Mouse (Mus musculus) adrenal gland, postnatal 36 days (tissue): Measurements from ENCODE around the gene Gm6583. TPM values are rescaled to one million over a fixed set of nuclear protein-coding genes. Genes with fewer than 3 reads are reported as not detected.
A peak's percentile ranks its signal among the peaks of the same experiment; 100 is the strongest.
"Not testable (repeated sequence)": the region's sequence is repeated elsewhere in the genome, so short reads cannot be mapped to it uniquely, and the experiment has no call there.

ENCODE experiments used
- DNase-seq, 2 experiments: peaks; one replicate each; pipeline ENCODE4 v3.0.0; 2021; ENCODE audit warnings: mixed read lengths in 1 of 2
- total RNA-seq, 2 experiments: library from RNA; stranded (reverse); gene quantifications; 2 replicates each; pipeline ENCODE4 v1.2.3; 2021

The Gm6583 gene
- total RNA-seq, 2 experiments from 2014 or later: not detected

GRCm38 (mm10) chr5:112324637-112325545, 30.9 kb downstream of the Gm6583 start:
- peak; percentile 78 to 88 for DNase-seq

- peak; percentile 46 to 48 for DNase-seq
Observed at GRCm38 (mm10) chr5:112323246-112323645, 32.6 kb downstream of the Gm6583 start.

- DNase-seq: no peak
Observed at GRCm38 (mm10) chr5:112321376-112321775, 34.5 kb downstream of the Gm6583 start.

- DNase-seq: no peak
Observed at GRCm38 (mm10) chr5:112320936-112321335, 34.9 kb downstream of the Gm6583 start.

- DNase-seq: no peak
Observed at GRCm38 (mm10) chr5:112320379-112320778, 35.5 kb downstream of the Gm6583 start.

GRCm38 (mm10) chr5:112319343-112319742, 36.5 kb downstream of the Gm6583 start:
- DNase-seq: not testable (repeated sequence)

- peak in 1 of 2 experiments; percentile 49 for DNase-seq
Observed at GRCm38 (mm10) chr5:112317328-112317727, 38.5 kb downstream of the Gm6583 start.

GRCm38 (mm10) chr5:112316468-112316867, 39.4 kb downstream of the Gm6583 start:
- no peak for DNase-seq

GRCm38 (mm10) chr5:112313222-112313885, 42.5 kb downstream of the Gm6583 start:
- DNase-seq: no peak

GRCm38 (mm10) chr5:112305842-112306241, 50.0 kb downstream of the Gm6583 start:
- no peak for DNase-seq

Other genes with a start within 250 kb of the Gm6583 start
- gene Cryba4, start 103.5 kb downstream of the Gm6583 start, total RNA-seq: 10 to 100 TPM; 55.5 to 60.8 TPM
- 1 to 10 TPM; 3.4 to 3.9 TPM for gene Crybb1, start 100.2 kb downstream of the Gm6583 start, total RNA-seq
- gene Tpst2, start 79.3 kb downstream of the Gm6583 start, total RNA-seq: 100 to 1,000 TPM; 198 to 275 TPM
- gene Tfip11, start 29.7 kb downstream of the Gm6583 start, total RNA-seq: 10 to 100 TPM; 36.3 to 37.8 TPM
- 10 to 100 TPM; 35.5 to 63.7 TPM for gene Srrd, start 13.0 kb downstream of the Gm6583 start, total RNA-seq
- gene Hps4, start 12.9 kb downstream of the Gm6583 start, total RNA-seq: 10 to 100 TPM; 29.4 to 49.4 TPM
- 1 to 10 TPM; 1.9 to 2.4 TPM for gene Asphd2, start 38.8 kb upstream of the Gm6583 start, total RNA-seq
- gene Gm6588, start 93.4 kb upstream of the Gm6583 start, total RNA-seq: not detected
- 1 to 10 TPM; 3.6 to 8.7 TPM for gene Sez6l, start 221.2 kb upstream of the Gm6583 start, total RNA-seq